Mouse (Mus musculus) c-Kit-negative CD71-positive TER-119-positive erythroid progenitor cells, embryonic 14.5 days (primary cell): ENCODE data around the gene Nlrx1.
A peak's percentile ranks its signal among the peaks of the same experiment; 100 is the strongest.
"Not testable (repeated sequence)": the region's sequence is repeated elsewhere in the genome, so short reads cannot be mapped to it uniquely, and the experiment has no call there.

Experiments used
- DNase-seq: peaks from one replicate; pipeline ENCODE4 v3.0.0-alpha.2; 2013; ENCODE audit warnings: low read depth, low spot score

Nlrx1 gene

GRCm38 (mm10) chr9:44268432-44268831 is at the start of gene Nlrx1:
Gene Nlrx1, minus strand, starts transcription at chr9:44268599.
- DNase-seq: peak; percentile 36

DNA sequence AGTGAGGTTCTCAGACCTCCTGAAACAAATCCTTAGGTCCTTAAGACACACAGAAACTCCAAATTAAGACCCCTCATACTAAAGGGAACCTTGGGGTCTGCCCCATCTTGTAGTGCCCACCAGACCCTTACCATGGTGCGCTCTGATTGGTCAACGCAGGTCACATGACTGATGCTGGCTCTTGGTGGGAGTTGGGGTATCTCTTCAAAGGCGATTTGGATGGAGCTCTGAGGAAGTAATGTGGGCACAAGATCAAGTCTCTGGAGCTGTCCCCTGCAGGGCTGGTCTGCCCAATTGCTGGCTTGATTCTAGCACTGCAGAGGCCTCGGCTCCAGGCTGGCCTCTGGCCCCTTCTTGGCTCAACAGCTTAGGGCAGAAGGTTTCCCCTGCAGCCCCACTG is 49.1 kb upstream of the Nlrx1 start:
- no peak for DNase-seq

DNA sequence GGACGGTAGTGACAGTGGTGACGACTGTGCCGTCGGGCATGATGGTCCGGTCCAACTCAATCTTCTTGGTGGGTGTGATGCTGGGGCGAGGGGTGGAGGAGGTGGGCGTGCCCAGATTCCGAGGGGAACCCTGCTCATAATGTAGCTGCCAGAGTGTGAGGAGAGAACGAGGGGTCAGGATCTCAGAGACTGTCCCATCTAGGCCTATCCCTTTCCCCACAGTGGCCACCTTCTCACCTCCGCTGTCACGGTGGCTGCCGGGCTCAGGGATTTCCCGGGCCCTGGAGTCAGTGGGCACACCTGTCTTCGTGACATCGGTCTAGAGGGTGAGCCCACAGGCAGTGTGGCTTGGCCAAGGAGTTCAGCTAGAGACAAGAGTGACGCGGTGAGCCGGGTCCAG is 46.5 kb upstream of the Nlrx1 start:
- no peak for DNase-seq

DNA sequence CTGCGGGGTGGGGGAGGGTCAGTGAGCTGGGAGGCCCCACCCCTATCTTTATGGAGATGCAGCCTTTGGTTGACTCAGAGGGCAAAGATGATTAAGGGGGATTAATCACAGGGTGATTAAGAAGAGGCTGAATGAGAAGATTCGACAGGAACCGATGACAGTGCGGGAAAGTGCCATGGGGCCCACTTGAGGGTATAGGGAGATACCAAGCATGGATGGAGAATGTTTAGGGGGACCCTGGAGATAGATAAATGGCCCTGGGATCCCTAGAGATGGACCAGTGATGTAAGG is 45.8 kb upstream of the Nlrx1 start:
- DNase-seq: no peak

- no peak for DNase-seq
These were observed 45.3 kb upstream of the Nlrx1 start for GRCm38 (mm10) chr9:44313476-44314256.

DNA sequence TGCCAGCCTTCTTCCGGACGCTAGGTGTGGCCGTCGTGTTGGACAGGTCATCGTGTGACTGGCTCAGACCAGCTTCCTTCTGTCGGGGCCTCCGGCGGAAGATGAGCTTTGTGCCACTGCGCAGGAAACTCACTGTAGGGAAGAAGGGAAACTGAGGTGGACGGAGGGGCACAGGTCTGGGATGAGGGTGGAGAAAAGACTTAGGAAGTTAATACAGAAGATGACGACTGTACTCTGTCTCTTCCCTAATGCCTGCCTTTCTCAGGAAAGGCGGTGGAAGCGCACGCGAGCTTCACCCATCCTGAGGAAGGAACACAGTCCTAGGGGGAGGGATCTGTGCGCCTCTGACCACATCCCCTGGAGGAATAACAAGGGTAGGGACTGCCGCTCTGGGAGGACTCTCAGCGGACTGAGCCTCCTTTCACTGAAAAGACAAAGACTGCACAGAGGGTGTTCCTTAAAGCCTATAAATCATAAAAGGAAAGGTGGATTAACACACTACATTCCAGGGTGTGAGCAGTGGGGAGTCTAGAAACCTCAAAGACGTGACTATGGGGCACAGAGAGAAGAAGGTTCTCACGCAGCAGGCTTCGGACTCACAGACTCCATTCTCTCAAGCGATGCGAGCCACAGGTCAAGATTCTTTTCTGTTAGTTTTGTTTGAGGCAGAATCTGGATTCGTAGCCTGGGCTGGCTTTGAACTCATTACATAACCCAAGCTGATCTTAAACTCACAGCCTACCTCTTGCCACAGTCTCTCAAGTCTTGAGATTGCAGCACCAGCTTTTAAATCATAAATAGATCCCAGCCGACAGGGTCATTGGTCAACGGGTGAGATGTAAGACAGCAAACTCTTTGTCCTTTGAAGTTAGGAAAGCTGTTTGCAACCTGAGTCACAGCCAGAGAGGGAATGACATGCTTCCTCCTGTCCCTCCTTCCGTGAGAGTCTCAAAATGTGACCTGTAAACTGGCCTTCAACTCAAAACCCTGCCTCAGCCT is 43.0 kb upstream of the Nlrx1 start:
- no peak for DNase-seq

- no peak for DNase-seq
These were observed 42.3 kb upstream of the Nlrx1 start for GRCm38 (mm10) chr9:44310750-44311135.

DNA sequence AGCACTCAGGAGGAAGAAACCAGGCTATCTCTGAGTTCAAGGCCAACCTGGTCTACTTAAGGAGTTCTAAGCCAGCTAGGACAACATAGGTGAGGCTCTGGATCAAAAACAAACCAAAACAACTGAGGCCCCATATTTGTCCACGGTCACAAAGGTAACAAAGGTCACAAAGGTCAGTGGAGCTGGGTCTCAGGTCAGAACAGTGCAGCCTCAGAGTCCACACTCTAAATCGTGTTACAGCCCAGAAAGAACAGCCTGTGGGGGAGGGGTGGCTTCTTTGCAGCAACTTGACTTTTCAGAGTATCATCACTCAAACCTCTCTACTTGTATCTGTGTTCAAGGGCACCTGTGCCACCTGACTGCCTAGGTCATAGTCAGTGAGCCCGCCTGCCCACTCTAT is 41.4 kb upstream of the Nlrx1 start:
- DNase-seq: no peak

DNA sequence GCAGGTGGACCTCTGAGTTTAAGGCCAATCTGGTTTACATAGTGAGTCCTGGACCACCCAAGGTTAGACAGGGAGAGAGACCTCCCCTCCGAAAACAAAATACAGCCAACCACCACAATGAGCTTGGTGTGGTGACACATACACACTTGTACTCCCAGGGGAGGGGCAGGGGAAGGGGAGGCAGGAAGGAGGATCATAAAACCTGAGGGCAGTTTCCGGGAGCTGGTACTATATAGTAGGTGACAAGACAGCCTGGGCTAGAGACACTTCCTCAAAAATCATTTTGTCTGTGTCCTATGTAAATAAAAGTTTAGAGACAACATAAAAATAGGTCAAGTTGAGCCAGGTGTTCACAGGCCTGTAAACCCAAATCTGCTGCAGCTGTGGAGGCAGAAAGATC is 38.8 kb upstream of the Nlrx1 start:
- DNase-seq: no peak

GRCm38 (mm10) chr9:44306532-44306931 is 38.1 kb upstream of the Nlrx1 start:
- DNase-seq: no peak

GRCm38 (mm10) chr9:44305466-44306079 is 37.2 kb upstream of the Nlrx1 start, which contains the start of gene Hinfp:
Gene Hinfp, minus strand, starts transcription at chr9:44305671.
- peak; percentile 96 for DNase-seq

GRCm38 (mm10) chr9:44300001-44300400 is 31.6 kb upstream of the Nlrx1 start:
- not testable (repeated sequence) for DNase-seq

GRCm38 (mm10) chr9:44292490-44292889 is 24.1 kb upstream of the Nlrx1 start:
- DNase-seq: peak; percentile 51

DNA sequence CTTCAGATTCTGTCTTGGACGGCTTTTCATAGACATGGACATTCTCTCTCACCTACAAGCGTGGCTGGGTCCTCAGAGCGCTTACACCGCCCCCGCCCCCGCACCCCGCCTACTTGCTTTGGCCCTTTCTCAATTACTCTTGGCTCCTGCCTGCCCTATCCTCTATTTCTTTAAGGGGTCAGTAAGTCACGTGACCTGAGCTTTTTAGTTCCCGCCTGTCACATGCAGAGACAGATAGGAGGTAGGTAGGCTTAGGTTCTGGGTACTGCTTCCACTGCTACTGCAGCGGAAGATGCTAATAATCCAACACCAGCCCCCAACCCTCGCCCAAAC is 20.5 kb upstream of the Nlrx1 start:
- peak; percentile 32 for DNase-seq

- peak; percentile 58 for DNase-seq
These were observed 19.9 kb upstream of the Nlrx1 start, which contains the start of gene Abcg4 for GRCm38 (mm10) chr9:44288076-44288958. Gene Abcg4, minus strand, starts transcription at chr9:44288615.

DNA sequence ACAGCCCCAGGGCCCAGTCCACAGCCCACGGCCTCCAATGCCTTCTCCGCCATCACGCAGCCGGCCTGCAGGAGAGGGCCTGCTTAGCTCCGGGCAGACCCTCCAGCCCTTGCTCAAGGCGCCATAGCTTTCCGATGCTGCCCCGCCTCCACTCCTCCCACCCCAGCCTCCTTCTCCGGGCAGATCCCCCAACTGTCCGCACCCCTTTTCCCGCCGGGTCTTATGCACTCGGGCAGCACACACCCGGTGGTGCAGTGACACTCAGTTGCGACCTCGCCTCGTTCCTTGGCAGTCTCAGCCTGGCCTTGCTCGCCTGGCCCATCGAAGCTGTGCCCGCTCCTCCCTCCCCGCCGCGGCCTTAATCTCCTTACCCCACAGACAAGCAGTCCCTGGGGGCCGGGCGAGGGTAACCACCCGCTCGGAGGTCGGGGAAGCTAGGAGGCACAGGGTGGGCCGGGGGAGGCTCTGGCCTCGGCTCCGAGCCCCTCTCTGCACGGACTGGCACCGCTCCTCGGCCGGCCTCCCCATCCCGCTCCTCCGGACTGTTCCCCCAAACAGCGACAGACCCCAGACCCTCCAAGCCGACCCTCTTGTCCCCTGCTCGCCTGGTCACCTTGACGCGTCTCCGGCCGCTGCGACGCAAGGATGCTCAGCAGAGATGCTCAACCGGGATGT is 19.1 kb upstream of the Nlrx1 start:
- peak; percentile 26 for DNase-seq

DNA sequence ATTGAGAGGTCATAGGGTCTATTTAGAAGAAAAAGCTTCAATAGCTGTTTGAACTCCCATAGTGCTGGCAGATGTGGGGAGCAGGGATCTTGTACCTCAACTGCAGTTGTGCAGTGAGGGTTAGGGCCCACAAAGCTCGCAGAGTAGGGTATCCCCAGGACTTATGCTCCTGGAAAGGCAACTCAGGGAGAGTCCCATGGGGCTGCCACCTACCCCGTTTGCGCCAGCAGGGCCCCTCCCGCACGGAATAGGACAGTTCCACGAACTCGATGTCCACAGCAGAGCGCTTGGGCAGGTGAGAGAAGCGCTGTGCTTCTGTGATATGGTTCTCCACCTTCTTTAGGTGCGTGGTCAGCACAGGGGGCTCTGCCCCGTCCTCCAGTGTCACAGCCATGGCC is 18.6 kb upstream of the Nlrx1 start:
- DNase-seq: peak; percentile 40

DNA sequence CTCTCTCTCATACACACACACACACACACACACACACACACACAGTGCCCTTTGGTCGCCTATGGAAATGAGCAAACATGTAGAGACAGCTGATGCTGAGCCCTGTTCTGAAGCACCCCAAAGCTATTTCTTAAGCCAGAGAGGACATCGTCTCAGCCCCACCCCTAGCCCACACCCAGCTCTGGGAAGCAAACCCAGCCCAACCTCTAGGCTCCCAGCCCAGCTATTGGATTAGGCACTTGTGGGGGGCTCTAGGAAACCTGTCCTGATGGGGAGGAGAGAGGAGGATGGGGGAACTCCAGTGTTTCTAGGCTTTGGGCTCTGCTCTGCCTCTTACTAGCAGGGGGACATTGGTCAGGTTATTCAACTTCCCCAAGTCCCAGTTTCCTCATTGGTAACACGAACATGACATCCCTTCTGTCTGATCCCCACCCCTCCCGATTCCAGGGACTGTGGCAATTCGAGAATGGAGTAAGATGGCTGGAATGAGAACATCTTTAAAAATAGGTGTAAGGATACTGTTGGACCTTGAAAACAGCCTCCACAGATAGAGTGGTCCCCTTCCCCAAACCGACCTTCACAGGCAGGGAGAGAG is 18.0 kb upstream of the Nlrx1 start:
- DNase-seq: peak; percentile 55

- DNase-seq: no peak
These were observed 14.8 kb upstream of the Nlrx1 start for GRCm38 (mm10) chr9:44283183-44283582.

GRCm38 (mm10) chr9:44269973-44270372 is 1.6 kb upstream of the Nlrx1 start:
- DNase-seq: no peak
